Mouse (Mus musculus): ENCODE data around the gene Sbf2.

- no peak for TF ChIP-seq CTCF (IDR thresholded peaks at IDR 0.05 in 2 of 3, conservative IDR thresholded peaks at IDR 0.05 in 1 of 3; ENCODE audit: control insufficient read depth in 1 of 3, insufficient read depth in 1 of 3, low read depth in 2 of 3, low read length in 3 of 3, poor library complexity in 1 of 3, severe bottlenecking in 1 of 3)
- TF ChIP-seq POLR2A (IDR thresholded peaks at IDR 0.05; ENCODE audit: control insufficient read depth in 1 of 2, insufficient read depth in 1 of 2, low read depth in 1 of 2, low read length in 2 of 2, poor library complexity in 1 of 2): no peak
- TF ChIP-seq NRF1 (IDR thresholded peaks at IDR 0.05; ENCODE audit: insufficient read depth, low read depth, low read length, poor library complexity, severe bottlenecking): no peak
- TF ChIP-seq SMC3 (IDR thresholded peaks at IDR 0.05; ENCODE audit: low read depth, low read length): no peak
- TF ChIP-seq E2F4 (IDR thresholded peaks at IDR 0.05; ENCODE audit: borderline replicate concordance, low read depth, low read length): no peak
- no peak for TF ChIP-seq EP300 (IDR thresholded peaks at IDR 0.05; ENCODE audit: low read depth in 1 of 2, low read length in 2 of 2)
- no peak for TF ChIP-seq JUND (IDR thresholded peaks at IDR 0.05; ENCODE audit: low read depth, low read length)
- no peak for TF ChIP-seq ZC3H11A (IDR thresholded peaks at IDR 0.05; ENCODE audit: low read depth, low read length)
- no peak for TF ChIP-seq GATA1 (IDR thresholded peaks at IDR 0.05; ENCODE audit: low read depth, low read length)
- no peak for TF ChIP-seq GABPA (IDR thresholded peaks at IDR 0.05; ENCODE audit: low read depth, low read length)
- no peak for TF ChIP-seq MAFK (IDR thresholded peaks at IDR 0.05; ENCODE audit: borderline replicate concordance, low read depth, low read length)
- TF ChIP-seq TAL1 (IDR thresholded peaks at IDR 0.05; ENCODE audit: low read length): no peak
Observed at GRCm38 (mm10) chr7:110463471-110463870, 151.3 kb downstream of the Sbf2 start.
